Mouse (Mus musculus) bone marrow macrophage, adult 2 months (primary cell): ENCODE results near the gene Vmn1r59. TPM values are rescaled to one million over a fixed set of nuclear protein-coding genes. Genes with fewer than 3 reads are reported as not detected.
"Not testable (repeated sequence)": the region's sequence is repeated elsewhere in the genome, so short reads cannot be mapped to it uniquely, and the experiment has no call there.

Experiments
- H3K27ac ChIP-seq: 2 replicates; pipeline ENCODE4 v1.5.1; 2012; ENCODE audit warnings: low read depth, low read length; ENCODE audit not compliant: insufficient read depth
- H3K4me1 ChIP-seq: 2 replicates; pipeline ENCODE4 v1.6.1; 2012; ENCODE audit warnings: low read length; ENCODE audit not compliant: control insufficient read depth, insufficient read depth
- H3K4me3 ChIP-seq: 2 replicates; pipeline ENCODE4 v1.5.1; 2012; ENCODE audit warnings: mild to moderate bottlenecking, low read length, moderate library complexity; ENCODE audit not compliant: insufficient read depth
- CTCF ChIP-seq: IDR thresholded peaks from 2 replicates; pipeline ENCODE4 v1.5.1; 2012; ENCODE audit warnings: low read depth, mild to moderate bottlenecking, low read length, moderate library complexity
- POLR2A ChIP-seq: IDR thresholded peaks from 2 replicates; pipeline ENCODE4 v1.6.1; 2012; ENCODE audit warnings: mild to moderate bottlenecking, low read depth, low read length, borderline replicate concordance
- polyA plus RNA-seq: library from polyadenylated mRNA; stranded (reverse); fragments of >200 nt; gene quantifications from 2 replicates; pipeline ENCODE4 v1.2.4, GENCODE M21; 2012; ENCODE audit not compliant: missing spikeins, insufficient read depth, insufficient read length

Gene Vmn1r59
- polyA plus RNA-seq: 0.77 TPM in 1 of 2 replicates, not detected in the other

GRCm38 (mm10) chr7:5456674-5457073 lies at the start of gene Vmn1r59:
TSS of gene Vmn1r59 (minus strand) at chr7:5456774.
- no peak within 1 kb of the TSS for H3K4me3 ChIP-seq
- H3K4me1 ChIP-seq: no peaks in the 10 kb centered on the region
- no peak for TF ChIP-seq POLR2A
- no peak within 1 kb of the TSS for H3K27ac ChIP-seq

GRCm38 (mm10) chr7:5493856-5494255 lies 37.3 kb upstream of the Vmn1r59 start, which contains the start of gene Vmn2r28:
TSS of gene Vmn2r28 (minus strand) at chr7:5493956.
- H3K4me3 ChIP-seq, H3K4me1 ChIP-seq, H3K27ac ChIP-seq: not testable (repeated sequence)

GRCm38 (mm10) chr7:5454011-5454410 lies 2.6 kb downstream of the Vmn1r59 start:
- not testable (repeated sequence) for H3K4me1 ChIP-seq, H3K4me3 ChIP-seq, H3K27ac ChIP-seq

- no peak overlapping the region for H3K27ac ChIP-seq
- no peak overlapping the region for H3K4me3 ChIP-seq
- TF ChIP-seq CTCF (no peak), POLR2A (no peak)
- H3K4me1 ChIP-seq: no peaks in the 10 kb centered on the region
Observed at GRCm38 (mm10) chr7:5448627-5449026, 7.9 kb downstream of the Vmn1r59 start.

- not testable (repeated sequence) for H3K4me1 ChIP-seq, H3K4me3 ChIP-seq
Observed at GRCm38 (mm10) chr7:5413296-5413695, 43.3 kb downstream of the Vmn1r59 start, which contains the start of gene Vmn1r58. TSS of gene Vmn1r58 (minus strand) at chr7:5413396.

GRCm38 (mm10) chr7:5406201-5406600 lies 50.4 kb downstream of the Vmn1r59 start:
- TF ChIP-seq POLR2A (no peak), CTCF (no peak)
- no peak overlapping the region for H3K27ac ChIP-seq
- no peaks in the 10 kb centered on the region for H3K4me1 ChIP-seq
- no peak overlapping the region for H3K4me3 ChIP-seq

More at GRCm38 (mm10) chr7:5413296-5413695, 43.3 kb downstream of the Vmn1r59 start, which contains the start of gene Vmn1r58:
- H3K27ac ChIP-seq: not testable (repeated sequence)

Other genes with a start within 250 kb of the Vmn1r59 start
- not detected in 2 replicates for gene Vmn1r57, start 238.3 kb downstream of the Vmn1r59 start, polyA plus RNA-seq
- gene Gm5065, start 106.2 kb downstream of the Vmn1r59 start, polyA plus RNA-seq: not detected in 2 replicates
- not detected in 2 replicates for gene Nlrp2, start 105.7 kb downstream of the Vmn1r59 start, polyA plus RNA-seq
- not detected in 2 replicates for gene Vmn1r58, start 43.4 kb downstream of the Vmn1r59 start, polyA plus RNA-seq
- gene Vmn2r28, start 37.2 kb upstream of the Vmn1r59 start, polyA plus RNA-seq: not detected in 2 replicates
- 0.25 TPM in 1 of 2 replicates, not detected in the other for gene Vmn1r60, start 90.5 kb upstream of the Vmn1r59 start, polyA plus RNA-seq
- 0.55 TPM in 1 of 2 replicates, not detected in the other for gene Vmn1r61, start 156.5 kb upstream of the Vmn1r59 start, polyA plus RNA-seq
- not detected in 2 replicates for gene Vmn1r62, start 216.9 kb upstream of the Vmn1r59 start, polyA plus RNA-seq